Mouse (Mus musculus) layer of hippocampus, adult 2 months (tissue): Measurements from ENCODE around the gene Olfr1469. TPM values are rescaled to one million over a fixed set of nuclear protein-coding genes. Genes with fewer than 3 reads are reported as not detected.
"Not testable (repeated sequence)": the region's sequence is repeated elsewhere in the genome, so short reads cannot be mapped to it uniquely, and the experiment has no call there.

Source experiments
- DNase-seq, 2 experiments: peaks; one replicate each; pipeline ENCODE4 v3.0.0; 2022; ENCODE audit warnings: low spot score in 2 of 2
- H3K27ac ChIP-seq: fragments of 200-600 bp; 2 replicates; pipeline ENCODE4 v1.8.1; 2022
- H3K4me3 ChIP-seq: fragments of 200-600 bp; 2 replicates; pipeline ENCODE4 v1.8.1; 2022; ENCODE audit warnings: mild to moderate bottlenecking
- CTCF ChIP-seq: fragments of 200-600 bp; conservative IDR thresholded peaks from 2 replicates; pipeline ENCODE4 v1.8.1; 2022; ENCODE audit warnings: antibody characterized with exemption, mild to moderate bottlenecking, moderate library complexity
- long read RNA-seq, 2 experiments: library from polyadenylated mRNA; stranded (forward); transcript quantifications; one replicate each; pipeline ENCODE4 v2.0.0; 2021; ENCODE audit warnings: borderline mapping rate in 2 of 2
- total RNA-seq, 2 experiments: library from RNA; stranded (reverse); gene quantifications; 2 replicates each; pipeline ENCODE4 v1.2.3; 2021

Gene Olfr1469
- not detected for total RNA-seq
- long read RNA-seq, experiment 1, result 0 reads
- long read RNA-seq, experiment 2, result 0 reads

- Histone ChIP-seq H3K4me3 (no peak within 1 kb of the TSS), H3K27ac (no peak within 1 kb of the TSS)
- DNase-seq, result no peak
- no peak for TF ChIP-seq CTCF
These were observed at the start of gene Olfr1469 for GRCm38 (mm10) chr19:13407549-13407948. Gene Olfr1469 (plus strand): TSS chr19:13407849.

- DNase-seq, result no peak
- no peak within 1 kb of the TSS for H3K4me3 ChIP-seq
- H3K27ac ChIP-seq, result no peak within 1 kb of the TSS
- no peak for TF ChIP-seq CTCF
These were observed 45.7 kb upstream of the Olfr1469 start, which contains the start of gene Olfr1467 for GRCm38 (mm10) chr19:13361936-13362335. Gene Olfr1467 (plus strand): TSS chr19:13362236.

DNA sequence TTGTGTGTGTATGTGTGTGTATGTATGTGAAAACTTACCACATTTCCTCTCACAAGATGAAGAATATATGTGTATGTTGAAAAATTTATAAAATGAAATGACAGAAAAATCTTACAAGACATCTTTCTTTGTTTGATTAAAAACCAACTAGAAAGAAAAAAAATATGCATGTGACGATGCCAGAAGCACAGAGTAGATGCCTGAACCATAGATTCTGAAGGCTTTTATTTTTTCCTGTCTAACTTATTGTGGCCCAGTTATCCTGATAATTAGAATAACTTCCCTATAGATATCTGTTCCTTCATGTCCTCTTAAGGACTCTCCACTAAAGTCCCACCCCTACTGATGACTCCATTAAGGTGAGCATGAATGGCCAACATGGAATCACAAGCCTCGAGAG is 35.5 kb downstream of the Olfr1469 start, which contains the start of gene Olfr1471:
Gene Olfr1471, plus strand, starts transcription at position 301 of the 400 bp plus-strand sequence.
- DNase-seq, H3K4me3 ChIP-seq, H3K27ac ChIP-seq: not testable (repeated sequence)

GRCm38 (mm10) chr19:13455986-13456385 is 48.3 kb downstream of the Olfr1469 start, which contains the start of gene Olfr1472:
Gene Olfr1472 (minus strand): TSS chr19:13456086.
- H3K4me3 ChIP-seq, result no peak within 1 kb of the TSS
- no peak within 1 kb of the TSS for H3K27ac ChIP-seq
- DNase-seq, result no peak
- TF ChIP-seq CTCF, result no peak

Other genes with a start within 250 kb of the Olfr1469 start
- not detected for gene Olfr1461, start 244.8 kb upstream of the Olfr1469 start, total RNA-seq
- not detected for gene Olfr1462, start 222.1 kb upstream of the Olfr1469 start, total RNA-seq
- not detected for gene Olfr1463, start 176.5 kb upstream of the Olfr1469 start, total RNA-seq
- not detected for gene Olfr1465, start 92.3 kb upstream of the Olfr1469 start, total RNA-seq
- not detected for gene Olfr1466, start 69.0 kb upstream of the Olfr1469 start, total RNA-seq
- not detected for gene Olfr1467, start 45.6 kb upstream of the Olfr1469 start, total RNA-seq
- not detected for gene Olfr1471, start 35.6 kb downstream of the Olfr1469 start, total RNA-seq
- gene Olfr1472, start 48.2 kb downstream of the Olfr1469 start, total RNA-seq, result not detected
- not detected for gene Olfr1474, start 61.7 kb downstream of the Olfr1469 start, total RNA-seq
- not detected for gene Olfr1475, start 72.3 kb downstream of the Olfr1469 start, total RNA-seq
- not detected for gene Olfr1477, start 92.7 kb downstream of the Olfr1469 start, total RNA-seq
- not detected for gene Olfr1480, start 120.1 kb downstream of the Olfr1469 start, total RNA-seq
- gene Olfr1484, start 175.7 kb downstream of the Olfr1469 start, total RNA-seq, result not detected
- gene Olfr1487, start 209.5 kb downstream of the Olfr1469 start, total RNA-seq, result not detected
- gene Olfr1489, start 223.8 kb downstream of the Olfr1469 start, total RNA-seq, result not detected
- not detected for gene Olfr1490, start 243.2 kb downstream of the Olfr1469 start, total RNA-seq